Mouse (Mus musculus) lung, embryonic 14.5 days (tissue): ENCODE measurements around the gene Cobl. TPM values are rescaled to one million over a fixed set of nuclear protein-coding genes. Genes with fewer than 3 reads are reported as not detected.
A peak's percentile ranks its signal among the peaks of the same experiment; 100 is the strongest.

ENCODE experiments used
- ATAC-seq: fragments of 200-750 bp; cut with Nextera tagmentation; 2 replicates; pipeline ENCODE4 v1.8.0; 2017; ENCODE audit warnings: mild to moderate bottlenecking, moderate TSS enrichment, moderate library complexity; ENCODE audit not compliant: insufficient read depth
- DNase-seq: peaks from one replicate; pipeline ENCODE4 v3.0.0-alpha.2; 2015
- H3K27ac ChIP-seq: fragments of 300-500 bp; sonication (generic); 2 replicates; pipeline ENCODE4 v1.5.1; 2014; ENCODE audit warnings: low read depth, mild to moderate bottlenecking, moderate library complexity
- H3K27me3 ChIP-seq: fragments of 300-500 bp; sonication (generic); 2 replicates; pipeline ENCODE4 v1.6.1; 2014; ENCODE audit warnings: low read length, control low read depth; ENCODE audit not compliant: insufficient read depth
- H3K36me3 ChIP-seq: fragments of 300-500 bp; sonication (generic); 2 replicates; pipeline ENCODE4 v1.6.1; 2014; ENCODE audit warnings: control low read depth; ENCODE audit not compliant: insufficient read depth
- H3K4me1 ChIP-seq: fragments of 300-500 bp; sonication (generic); 2 replicates; pipeline ENCODE4 v1.6.1; 2014; ENCODE audit warnings: antibody characterized with exemption, control low read depth; ENCODE audit not compliant: insufficient read depth
- H3K4me2 ChIP-seq: fragments of 300-500 bp; sonication (generic); 2 replicates; pipeline ENCODE4 v1.6.1; 2014; ENCODE audit warnings: mild to moderate bottlenecking
- H3K4me3 ChIP-seq: fragments of 300-500 bp; sonication (generic); 2 replicates; pipeline ENCODE4 v1.5.1; 2014; ENCODE audit warnings: low read depth, low read length
- H3K9ac ChIP-seq: fragments of 300-500 bp; sonication (generic); 2 replicates; pipeline ENCODE4 v1.6.1; 2014
- H3K9me3 ChIP-seq: fragments of 300-500 bp; sonication (generic); 2 replicates; pipeline ENCODE4 v1.6.1; 2016; ENCODE audit warnings: low read depth, low read length, control low read depth
- CTCF ChIP-seq: IDR thresholded peaks from 2 replicates; pipeline ENCODE4 v1.5.1; 2016; ENCODE audit warnings: antibody characterized with exemption, low read depth
- whole genome bisulfite sequencing: fragments of 180-500 bp; shearing (Covaris S2); extraction: QIAGEN DNeasy Blood & Tissue Kit; methylation state at CpG from one replicate; pipeline ENCODE4 v1.1.7; 2014; 5-methylcytosine and 5-hydroxymethylcytosine counted together
- polyA plus RNA-seq: library from polyadenylated mRNA; unstranded; fragments of >200 nt; fragmentation: Nextera tagmentation; extraction: Ambion mirVana; gene quantifications from 2 replicates; pipeline ENCODE4 v1.2.1, GENCODE M21; 2014

Gene Cobl
- polyA plus RNA-seq, 1 experiment from 2014 or later: 10.8 TPM

- H3K27ac ChIP-seq: no peak overlapping the region
- H3K4me1 ChIP-seq: no peaks in the 10 kb centered on the region
- 78% methylated on average over 6 of the region's 6 CpGs for WGBS
- no peak overlapping the region for H3K4me3 ChIP-seq
- H3K36me3 ChIP-seq: no peaks in the 10 kb centered on the region
- no peak overlapping the region for H3K9ac ChIP-seq
- TF ChIP-seq CTCF: peak; percentile 69
- ATAC-seq (no peak; the same call in 1 of the 2 replicates), DNase-seq (peak; percentile 82)
- H3K27me3 ChIP-seq: no peaks in the 10 kb centered on the region
- H3K9me3 ChIP-seq: no peaks in the 10 kb centered on the region
- no peak overlapping the region for H3K4me2 ChIP-seq
Observed at GRCm38 (mm10) chr11:12314278-12315043, 150.3 kb downstream of the Cobl start.

- Histone ChIP-seq H3K4me3 (no peak overlapping the region), H3K4me1 (no peaks in the 10 kb centered on the region), H3K27ac (no peak overlapping the region), H3K9ac (no peak overlapping the region), H3K4me2 (no peak overlapping the region), H3K27me3 (no peaks in the 10 kb centered on the region), H3K36me3 (no peaks in the 10 kb centered on the region), H3K9me3 (no peaks in the 10 kb centered on the region)
- TF ChIP-seq CTCF: no peak
- WGBS: 68% methylated on average over 6 of the region's 6 CpGs
- ATAC-seq (no peak), DNase-seq (no peak)
Observed at GRCm38 (mm10) chr11:12311419-12311818, 153.3 kb downstream of the Cobl start.

GRCm38 (mm10) chr11:12309423-12310023, 155.2 kb downstream of the Cobl start:
- no peaks in the 10 kb centered on the region for H3K36me3 ChIP-seq
- WGBS: 58% methylated on average over 3 of the region's 3 CpGs
- ATAC-seq (no peak), DNase-seq (no peak)
- no peak overlapping the region for H3K4me2 ChIP-seq
- H3K9me3 ChIP-seq: no peaks in the 10 kb centered on the region
- no peak overlapping the region for H3K9ac ChIP-seq
- no peak overlapping the region for H3K4me3 ChIP-seq
- TF ChIP-seq CTCF: no peak
- H3K4me1 ChIP-seq: no peaks in the 10 kb centered on the region
- H3K27ac ChIP-seq: no peak overlapping the region
- H3K27me3 ChIP-seq: no peaks in the 10 kb centered on the region

GRCm38 (mm10) chr11:12304879-12305278, 159.9 kb downstream of the Cobl start:
- WGBS: 38% methylated on average over 3 of the region's 3 CpGs

GRCm38 (mm10) chr11:12299701-12300446, 164.9 kb downstream of the Cobl start:
- Histone ChIP-seq H3K27ac (no peak overlapping the region), H3K4me2 (no peak overlapping the region), H3K4me3 (no peak overlapping the region), H3K36me3 (no peaks in the 10 kb centered on the region), H3K9me3 (no peaks in the 10 kb centered on the region), H3K9ac (no peak overlapping the region), H3K4me1 (no peaks in the 10 kb centered on the region), H3K27me3 (no peaks in the 10 kb centered on the region)
- DNase-seq (no peak), ATAC-seq (no peak)
- no peak for TF ChIP-seq CTCF
- WGBS: 34% methylated on average over 5 of the region's 5 CpGs

More at GRCm38 (mm10) chr11:12304879-12305278, 159.9 kb downstream of the Cobl start:
- no peak for DNase-seq
- Histone ChIP-seq H3K4me1 (no peaks in the 10 kb centered on the region), H3K36me3 (no peaks in the 10 kb centered on the region), H3K9ac (no peak overlapping the region), H3K9me3 (no peaks in the 10 kb centered on the region), H3K27ac (no peak overlapping the region), H3K27me3 (no peaks in the 10 kb centered on the region), H3K4me3 (no peak overlapping the region), H3K4me2 (no peak overlapping the region)
- no peak for TF ChIP-seq CTCF
- no peak for ATAC-seq

GRCm38 (mm10) chr11:12291654-12291935, 173.2 kb downstream of the Cobl start:
- no peak overlapping the region for H3K4me2 ChIP-seq
- H3K4me1 ChIP-seq: no peaks in the 10 kb centered on the region
- no peak overlapping the region for H3K27ac ChIP-seq
- DNase-seq: no peak
- WGBS: 24% methylated on average over 3 of the region's 3 CpGs
- peak; percentile 18; the same call in 1 of the 2 replicates for ATAC-seq
- no peaks in the 10 kb centered on the region for H3K9me3 ChIP-seq
- no peaks in the 10 kb centered on the region for H3K27me3 ChIP-seq
- TF ChIP-seq CTCF: no peak
- H3K4me3 ChIP-seq: no peak overlapping the region
- H3K36me3 ChIP-seq: no peaks in the 10 kb centered on the region
- no peak overlapping the region for H3K9ac ChIP-seq
